Mouse (Mus musculus): Measurements from ENCODE around the gene Cox15. TPM values are rescaled to one million over a fixed set of nuclear protein-coding genes. Genes with fewer than 3 reads are reported as not detected.

The Cox15 gene
- 10 to 100 TPM; 13.0 to 16.6 TPM for total RNA-seq (2021)
- long read RNA-seq, experiment 1, full-length matches to known transcripts = 95 of 102 reads
- long read RNA-seq, experiment 1, partial matches to known transcripts = 2 of 102 reads
- long read RNA-seq, experiment 1, other reads (novel, unspliced or antisense) = 5 of 102 reads
- long read RNA-seq, experiment 2, full-length matches to known transcripts = 53 of 58 reads
- long read RNA-seq, experiment 2, partial matches to known transcripts = 2 of 58 reads
- long read RNA-seq, experiment 2, other reads (novel, unspliced or antisense) = 3 of 58 reads

DNA sequence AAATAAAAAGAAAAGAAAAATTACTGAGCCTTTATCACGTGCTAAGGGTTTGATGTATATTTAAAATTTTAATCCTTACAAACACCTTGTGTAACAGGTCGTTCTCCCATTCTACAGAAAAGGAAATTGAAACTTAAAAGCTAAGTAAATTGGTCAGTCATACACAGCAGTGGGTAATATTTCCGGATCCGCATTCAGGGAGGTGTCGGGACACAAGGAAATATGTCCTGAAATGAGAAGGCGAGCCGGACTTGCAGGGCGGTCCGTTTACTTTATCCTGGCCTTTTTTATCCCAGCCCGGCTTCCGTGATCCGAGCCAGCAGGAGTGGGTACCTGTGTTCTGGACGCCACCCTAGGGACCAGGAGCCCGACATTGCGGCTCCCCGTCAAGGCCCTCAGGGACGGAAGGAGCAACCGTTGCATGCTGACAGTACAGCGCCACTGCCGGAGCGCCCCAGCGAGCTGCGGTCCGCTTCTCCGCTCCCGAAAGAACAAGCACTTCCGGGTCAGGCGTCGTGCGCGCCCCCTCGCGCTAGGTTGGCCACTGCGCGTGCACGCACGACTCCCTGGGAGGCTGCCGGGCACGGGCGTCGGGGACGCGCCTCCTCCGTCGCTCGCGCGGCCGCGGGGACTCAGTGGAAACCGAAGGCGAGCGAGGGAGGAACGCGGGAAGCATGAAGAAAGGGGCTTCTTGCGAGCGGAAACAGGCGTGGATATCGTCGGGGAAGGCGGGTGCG, at the start of gene Cox15, which contains the start of gene Cutc:
Gene Cox15, minus strand, starts transcription at position 512 of the 737 bp plus-strand sequence.
Gene Cutc, plus strand, starts transcription at position 508 of the 737 bp plus-strand sequence.
- DNase-seq (ENCODE audit: low spot score) = peak; percentile 97

GRCm38 (mm10) chr19:43801427-43802051, 48.7 kb upstream of the Cox15 start:
- DNase-seq (ENCODE audit: low spot score) = no peak

GRCm38 (mm10) chr19:43797216-43797615, 44.4 kb upstream of the Cox15 start:
- DNase-seq (ENCODE audit: low spot score) = no peak

GRCm38 (mm10) chr19:43795511-43795910, 42.7 kb upstream of the Cox15 start:
- no peak for DNase-seq (ENCODE audit: low spot score)

- DNase-seq (ENCODE audit: low spot score) = no peak
Observed at GRCm38 (mm10) chr19:43793951-43794350, 41.2 kb upstream of the Cox15 start.

GRCm38 (mm10) chr19:43792537-43792936, 39.7 kb upstream of the Cox15 start:
- DNase-seq (ENCODE audit: low spot score) = no peak

DNA sequence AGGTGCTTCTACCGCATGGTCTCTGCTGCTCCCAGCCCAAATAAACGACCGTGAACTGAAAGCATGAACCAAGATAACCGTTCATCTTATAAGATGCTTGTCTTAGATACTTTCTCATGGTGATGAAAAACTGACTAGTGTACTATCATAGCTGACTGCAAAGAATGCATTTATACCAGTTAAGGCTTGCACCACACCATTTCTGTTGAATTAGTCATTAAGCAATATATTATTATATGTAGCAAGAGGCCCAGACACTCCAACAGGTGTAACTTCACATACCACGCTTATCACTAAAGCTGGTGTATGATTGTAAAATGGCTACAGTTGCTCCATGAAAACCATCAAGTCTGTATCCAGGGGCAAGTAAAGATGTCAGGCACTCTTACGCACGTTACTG, 37.0 kb upstream of the Cox15 start:
- no peak for DNase-seq (ENCODE audit: low spot score)

GRCm38 (mm10) chr19:43786249-43787026, 33.6 kb upstream of the Cox15 start:
- DNase-seq (ENCODE audit: low spot score) = no peak

DNA sequence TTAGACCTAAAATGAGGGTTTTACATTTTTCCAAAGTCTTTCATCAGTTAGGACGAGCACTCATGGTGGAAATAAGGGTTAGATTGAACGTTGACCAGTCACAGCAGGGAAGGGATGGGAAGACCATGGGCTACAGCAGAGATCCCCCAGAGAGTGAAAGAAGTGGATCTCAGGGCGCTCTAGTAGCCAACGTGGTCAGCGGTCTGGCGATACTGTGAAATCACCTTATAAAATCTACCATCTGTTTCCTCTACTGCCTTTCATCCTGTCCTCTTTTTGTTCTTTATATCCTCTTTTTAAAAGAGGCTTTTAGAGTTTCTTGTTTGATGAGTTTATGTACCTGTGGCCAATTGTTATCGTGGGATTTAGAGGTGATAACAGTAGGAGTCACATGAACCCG, 32.0 kb upstream of the Cox15 start:
- DNase-seq (ENCODE audit: low spot score) = no peak

DNA sequence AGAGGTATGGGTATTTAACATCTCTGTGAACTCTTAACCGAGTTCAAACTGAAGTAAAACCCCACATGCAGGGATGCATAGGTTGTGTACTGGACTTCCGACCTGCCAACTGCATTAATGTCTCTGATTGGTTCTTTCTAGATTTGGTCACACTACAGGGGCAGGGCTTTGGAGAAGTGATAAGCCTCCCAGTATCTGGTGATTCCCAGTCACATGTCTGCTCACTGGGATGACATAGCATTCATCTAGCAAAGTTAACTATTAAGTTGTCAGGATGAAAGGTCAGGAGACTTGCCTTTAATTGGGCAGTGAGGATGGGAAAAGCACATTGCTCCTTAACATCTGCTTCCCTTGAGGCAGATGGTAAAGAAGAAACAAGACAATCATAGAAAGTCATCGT, 29.2 kb upstream of the Cox15 start, which contains the start of gene Abcc2:
Gene Abcc2, plus strand, starts transcription at position 213 of the 400 bp plus-strand sequence.
- DNase-seq (ENCODE audit: low spot score) = no peak

DNA sequence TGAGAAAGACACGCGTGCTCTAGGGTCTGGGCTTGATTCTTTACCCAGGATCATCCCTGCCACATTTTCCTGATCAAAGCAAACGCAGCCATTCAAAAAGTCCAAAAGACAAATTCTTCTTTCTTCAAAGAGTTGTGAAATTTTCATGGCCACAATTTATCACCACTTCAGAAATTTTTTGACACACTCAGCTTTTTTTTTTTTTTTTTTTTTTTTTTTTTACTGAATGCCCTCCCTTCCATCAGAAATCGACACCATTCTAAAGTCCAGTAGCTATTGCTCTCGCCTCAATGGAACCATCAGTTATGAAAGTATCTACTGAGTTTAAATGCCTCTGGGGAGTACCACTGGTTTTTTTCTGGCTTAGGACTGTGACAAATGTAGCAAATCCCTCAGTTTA, 27.6 kb upstream of the Cox15 start:
- no peak for DNase-seq (ENCODE audit: low spot score)

- no peak for DNase-seq (ENCODE audit: low spot score)
Observed at GRCm38 (mm10) chr19:43777308-43777707, 24.5 kb upstream of the Cox15 start.

- DNase-seq (ENCODE audit: low spot score) = no peak
Observed at GRCm38 (mm10) chr19:43776561-43776960, 23.8 kb upstream of the Cox15 start.

DNA sequence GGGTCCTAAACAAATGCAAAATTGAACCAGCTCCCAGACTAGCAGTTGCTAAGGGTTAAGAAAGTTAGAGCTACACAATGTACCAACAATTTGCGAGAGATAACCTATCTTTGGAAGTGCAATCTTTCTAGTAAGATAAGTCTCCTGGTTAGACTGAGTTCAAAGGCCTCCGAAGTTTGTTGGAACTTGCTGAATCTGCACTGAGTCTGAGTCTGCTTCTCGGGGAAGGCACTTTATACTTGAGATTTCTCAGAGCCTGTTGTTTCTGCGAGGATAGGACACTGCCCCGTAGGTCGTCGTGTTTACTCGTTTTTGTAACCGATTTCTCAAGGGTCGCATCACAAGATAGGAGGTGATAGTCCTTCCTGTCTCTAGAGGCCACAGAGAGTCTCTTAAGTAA, 22.6 kb upstream of the Cox15 start:
- no peak for DNase-seq (ENCODE audit: low spot score)

- DNase-seq (ENCODE audit: low spot score) = no peak
Observed at GRCm38 (mm10) chr19:43772311-43772710, 19.5 kb upstream of the Cox15 start.

- DNase-seq (ENCODE audit: low spot score) = no peak
Observed at GRCm38 (mm10) chr19:43771499-43771969, 18.7 kb upstream of the Cox15 start.

GRCm38 (mm10) chr19:43770584-43770983, 17.8 kb upstream of the Cox15 start:
- no peak for DNase-seq (ENCODE audit: low spot score)

- DNase-seq (ENCODE audit: low spot score) = no peak
Observed at GRCm38 (mm10) chr19:43769366-43769960, 16.7 kb upstream of the Cox15 start.

GRCm38 (mm10) chr19:43767549-43768322, 14.9 kb upstream of the Cox15 start:
- DNase-seq (ENCODE audit: low spot score) = no peak

- no peak for DNase-seq (ENCODE audit: low spot score)
Observed at GRCm38 (mm10) chr19:43766451-43766850, 13.7 kb upstream of the Cox15 start.
